Mouse (Mus musculus) gastrocnemius, postnatal 14 days (tissue): Measurements from ENCODE around the gene Gm45837. TPM values are rescaled to one million over a fixed set of nuclear protein-coding genes. Genes with fewer than 3 reads are reported as not detected.
A peak's percentile ranks its signal among the peaks of the same experiment; 100 is the strongest.

Source experiments
- DNase-seq: peaks from one replicate; pipeline ENCODE4 v3.0.0; 2021; ENCODE audit warnings: mixed read lengths
- intact Hi-C: fragments of 180-260 bp; cut with DNase I; formaldehyde crosslinking; loops from one replicate; pipeline ENCODE4 v1.15.1; 2025; ENCODE audit warnings: low total_unique reads
- total RNA-seq, 2 experiments: library from RNA; stranded (reverse); gene quantifications; 2 replicates each; pipeline ENCODE4 v1.2.3; 2021

Gm45837 gene
- total RNA-seq, 2 experiments from 2014 or later: 2.3 to 6.4 TPM

GRCm38 (mm10) chr7:101481872-101482498 is 71.3 kb downstream of the Gm45837 start:
- no peak for DNase-seq
- intact Hi-C loops: no loop called here

- intact Hi-C loops: no loop called here
Measured at GRCm38 (mm10) chr7:101482499-101483081, 71.9 kb downstream of the Gm45837 start.

GRCm38 (mm10) chr7:101483498-101484115 is 72.9 kb downstream of the Gm45837 start:
- intact Hi-C loops: no loop called here

More at GRCm38 (mm10) chr7:101482499-101483081, 71.9 kb downstream of the Gm45837 start:
- no peak for DNase-seq

GRCm38 (mm10) chr7:101487102-101487501 is 76.4 kb downstream of the Gm45837 start:
- intact Hi-C loops: no loop called here
- DNase-seq: no peak

More at GRCm38 (mm10) chr7:101483498-101484115, 72.9 kb downstream of the Gm45837 start:
- DNase-seq: peak; percentile 14

GRCm38 (mm10) chr7:101490952-101491351 is 80.3 kb downstream of the Gm45837 start:
- no peak for DNase-seq
- intact Hi-C loops: no loop called here

GRCm38 (mm10) chr7:101498385-101498784 is 87.7 kb downstream of the Gm45837 start:
- DNase-seq: no peak
- intact Hi-C loops: no loop called here

GRCm38 (mm10) chr7:101499251-101499650 is 88.6 kb downstream of the Gm45837 start:
- intact Hi-C loops: no loop called here
- DNase-seq: no peak

- no peak for DNase-seq
- intact Hi-C loops: no loop called here
Measured at GRCm38 (mm10) chr7:101499701-101500100, 89.0 kb downstream of the Gm45837 start.

GRCm38 (mm10) chr7:101501236-101501635 is 90.5 kb downstream of the Gm45837 start:
- DNase-seq: no peak
- intact Hi-C loops: no loop called here

GRCm38 (mm10) chr7:101501675-101502074 is 91.0 kb downstream of the Gm45837 start:
- intact Hi-C loops: loop anchor here (2.0 kb wide), 1 partner anchor 51 kb away; no protein-coding TSS in a partner anchor
- DNase-seq: no peak

GRCm38 (mm10) chr7:101503351-101503750 is 92.7 kb downstream of the Gm45837 start:
- intact Hi-C loops: loop anchor here (2.0 kb wide), 1 partner anchor 53 kb away; no protein-coding TSS in a partner anchor
- DNase-seq: peak; percentile 58

GRCm38 (mm10) chr7:101503803-101504202 is 93.1 kb downstream of the Gm45837 start:
- DNase-seq: no peak
- intact Hi-C loops: loop anchor here (2.0 kb wide), 1 partner anchor 53 kb away; no protein-coding TSS in a partner anchor

GRCm38 (mm10) chr7:101504507-101504906 is 93.8 kb downstream of the Gm45837 start:
- no peak for DNase-seq

GRCm38 (mm10) chr7:101509212-101509611 is 98.5 kb downstream of the Gm45837 start:
- DNase-seq: no peak
- intact Hi-C loops: no loop called here

More at GRCm38 (mm10) chr7:101504507-101504906, 93.8 kb downstream of the Gm45837 start:
- intact Hi-C loops: no loop called here

- DNase-seq: no peak
- intact Hi-C loops: no loop called here
Measured at GRCm38 (mm10) chr7:101513655-101514054, 103.0 kb downstream of the Gm45837 start.

- no peak for DNase-seq
- intact Hi-C loops: no loop called here
Measured at GRCm38 (mm10) chr7:101514768-101515167, 104.1 kb downstream of the Gm45837 start.

- no peak for DNase-seq
- intact Hi-C loops: no loop called here
Measured at GRCm38 (mm10) chr7:101515295-101515694, 104.6 kb downstream of the Gm45837 start.

GRCm38 (mm10) chr7:101516460-101516859 is 105.8 kb downstream of the Gm45837 start:
- DNase-seq: no peak
- intact Hi-C loops: no loop called here

GRCm38 (mm10) chr7:101521696-101522095 is 111.0 kb downstream of the Gm45837 start:
- DNase-seq: no peak
- intact Hi-C loops: no loop called here

GRCm38 (mm10) chr7:101523205-101523604 is 112.5 kb downstream of the Gm45837 start:
- DNase-seq: no peak
- intact Hi-C loops: no loop called here

GRCm38 (mm10) chr7:101526484-101526883 is 115.8 kb downstream of the Gm45837 start:
- intact Hi-C loops: no loop called here
- no peak for DNase-seq
